Mouse (Mus musculus): ENCODE data around the gene Gsg1. TPM values are rescaled to one million over a fixed set of nuclear protein-coding genes. Genes with fewer than 3 reads are reported as not detected.

The Gsg1 gene
- total and polyA plus RNA-seq, 2 experiments from 2014 or later = 1.1 TPM; not detected in 1

GRCm38 (mm10) chr6:135278302-135278701, 24.2 kb upstream of the Gsg1 start:
- H3K27me3 ChIP-seq (ENCODE audit: control insufficient read depth, insufficient read depth, low read length) = no peaks in the 10 kb centered on the region
- DNase-seq (ENCODE audit: low spot score) (no peak), ATAC-seq (ENCODE audit: insufficient read depth, low read depth) (no peak)
- H3K4me2 ChIP-seq (ENCODE audit: low read depth, low read length) = no peak overlapping the region
- H3K9me3 ChIP-seq (replicated peaks; ENCODE audit: control insufficient read depth, low read length) = no peaks in the 10 kb centered on the region
- 85% methylated on average over 6 of the region's 6 CpGs for WGBS
- no peak overlapping the region for H3K9ac ChIP-seq (replicated peaks; ENCODE audit: low read depth, low read length)
- no peaks in the 10 kb centered on the region for H3K4me1 ChIP-seq (ENCODE audit: control insufficient read depth, insufficient read depth)
- TF ChIP-seq EP300 (IDR thresholded peaks at IDR 0.05; ENCODE audit: low read depth) (no peak), CTCF (IDR thresholded peaks at IDR 0.05; ENCODE audit: low read depth) (no peak)
- no peak overlapping the region for H3K4me3 ChIP-seq (ENCODE audit: low read depth, low read length)
- H3K36me3 ChIP-seq (replicated peaks; ENCODE audit: control insufficient read depth, insufficient read depth, low read length) = no peaks in the 10 kb centered on the region
- H3K27ac ChIP-seq (ENCODE audit: low read depth) = no peak overlapping the region

- H3K4me3 ChIP-seq (ENCODE audit: low read depth, low read length) = no peak overlapping the region
Observed at GRCm38 (mm10) chr6:135276474-135277295, 22.5 kb upstream of the Gsg1 start.

GRCm38 (mm10) chr6:135275231-135275630, 21.1 kb upstream of the Gsg1 start:
- TF ChIP-seq EP300 (IDR thresholded peaks at IDR 0.05; ENCODE audit: low read depth) (no peak), CTCF (IDR thresholded peaks at IDR 0.05; ENCODE audit: low read depth) (no peak)
- DNase-seq (ENCODE audit: low spot score) (no peak), ATAC-seq (ENCODE audit: insufficient read depth, low read depth) (no peak)
- Histone ChIP-seq H3K4me2 (ENCODE audit: low read depth, low read length) (no peak overlapping the region), H3K27me3 (ENCODE audit: control insufficient read depth, insufficient read depth, low read length) (no peaks in the 10 kb centered on the region), H3K4me1 (ENCODE audit: control insufficient read depth, insufficient read depth) (no peaks in the 10 kb centered on the region), H3K36me3 (replicated peaks; ENCODE audit: control insufficient read depth, insufficient read depth, low read length) (no peaks in the 10 kb centered on the region), H3K9me3 (replicated peaks; ENCODE audit: control insufficient read depth, low read length) (no peaks in the 10 kb centered on the region), H3K9ac (replicated peaks; ENCODE audit: low read depth, low read length) (no peak overlapping the region), H3K4me3 (ENCODE audit: low read depth, low read length) (no peak overlapping the region), H3K27ac (ENCODE audit: low read depth) (no peak overlapping the region)
- WGBS = 49% methylated on average over 4 of the region's 4 CpGs

More at GRCm38 (mm10) chr6:135276474-135277295, 22.5 kb upstream of the Gsg1 start:
- Histone ChIP-seq H3K36me3 (replicated peaks; ENCODE audit: control insufficient read depth, insufficient read depth, low read length) (no peaks in the 10 kb centered on the region), H3K4me2 (ENCODE audit: low read depth, low read length) (no peak overlapping the region), H3K27me3 (ENCODE audit: control insufficient read depth, insufficient read depth, low read length) (no peaks in the 10 kb centered on the region), H3K4me1 (ENCODE audit: control insufficient read depth, insufficient read depth) (no peaks in the 10 kb centered on the region), H3K9ac (replicated peaks; ENCODE audit: low read depth, low read length) (no peak overlapping the region), H3K27ac (ENCODE audit: low read depth) (no peak overlapping the region), H3K9me3 (replicated peaks; ENCODE audit: control insufficient read depth, low read length) (no peaks in the 10 kb centered on the region)
- 54% methylated on average over 6 of the region's 6 CpGs for WGBS
- DNase-seq (ENCODE audit: low spot score) = no peak
- ATAC-seq (ENCODE audit: insufficient read depth, low read depth) = no peak
- TF ChIP-seq CTCF (IDR thresholded peaks at IDR 0.05; ENCODE audit: low read depth) (no peak), EP300 (IDR thresholded peaks at IDR 0.05; ENCODE audit: low read depth) (no peak)

GRCm38 (mm10) chr6:135273066-135273465, 18.9 kb upstream of the Gsg1 start:
- Histone ChIP-seq H3K4me1 (ENCODE audit: control insufficient read depth, insufficient read depth) (no peaks in the 10 kb centered on the region), H3K27ac (ENCODE audit: low read depth) (no peak overlapping the region), H3K36me3 (replicated peaks; ENCODE audit: control insufficient read depth, insufficient read depth, low read length) (no peaks in the 10 kb centered on the region), H3K9me3 (replicated peaks; ENCODE audit: control insufficient read depth, low read length) (no peaks in the 10 kb centered on the region), H3K27me3 (ENCODE audit: control insufficient read depth, insufficient read depth, low read length) (no peaks in the 10 kb centered on the region), H3K9ac (replicated peaks; ENCODE audit: low read depth, low read length) (no peak overlapping the region), H3K4me2 (ENCODE audit: low read depth, low read length) (no peak overlapping the region), H3K4me3 (ENCODE audit: low read depth, low read length) (no peak overlapping the region)
- ATAC-seq (ENCODE audit: insufficient read depth, low read depth) (no peak), DNase-seq (ENCODE audit: low spot score) (no peak)
- 80% methylated on average over 6 of the region's 6 CpGs for WGBS
- TF ChIP-seq CTCF (IDR thresholded peaks at IDR 0.05; ENCODE audit: low read depth) (no peak), EP300 (IDR thresholded peaks at IDR 0.05; ENCODE audit: low read depth) (no peak)

- no peaks in the 10 kb centered on the region for H3K27me3 ChIP-seq (ENCODE audit: control insufficient read depth, insufficient read depth, low read length)
- no peak overlapping the region for H3K4me3 ChIP-seq (ENCODE audit: low read depth, low read length)
- DNase-seq (ENCODE audit: low spot score) = no peak
- H3K9ac ChIP-seq (replicated peaks; ENCODE audit: low read depth, low read length) = no peak overlapping the region
- H3K4me2 ChIP-seq (ENCODE audit: low read depth, low read length) = no peak overlapping the region
- TF ChIP-seq EP300 (IDR thresholded peaks at IDR 0.05; ENCODE audit: low read depth) = no peak
- no peak for TF ChIP-seq CTCF (IDR thresholded peaks at IDR 0.05; ENCODE audit: low read depth)
- H3K4me1 ChIP-seq (ENCODE audit: control insufficient read depth, insufficient read depth) = no peaks in the 10 kb centered on the region
- ATAC-seq (ENCODE audit: insufficient read depth, low read depth) = no peak
- H3K9me3 ChIP-seq (replicated peaks; ENCODE audit: control insufficient read depth, low read length) = no peaks in the 10 kb centered on the region
- H3K36me3 ChIP-seq (replicated peaks; ENCODE audit: control insufficient read depth, insufficient read depth, low read length) = no peaks in the 10 kb centered on the region
- WGBS = 61% methylated on average over 2 of the region's 2 CpGs
- H3K27ac ChIP-seq (ENCODE audit: low read depth) = no peak overlapping the region
Observed at GRCm38 (mm10) chr6:135271761-135272160, 17.6 kb upstream of the Gsg1 start.

- WGBS = 77% methylated on average over 6 of the region's 6 CpGs
Observed at GRCm38 (mm10) chr6:135269626-135270025, 15.5 kb upstream of the Gsg1 start.

More at GRCm38 (mm10) chr6:135269626-135270025, 15.5 kb upstream of the Gsg1 start:
- H3K9me3 ChIP-seq (replicated peaks; ENCODE audit: control insufficient read depth, low read length) = no peaks in the 10 kb centered on the region
- no peak overlapping the region for H3K4me3 ChIP-seq (ENCODE audit: low read depth, low read length)
- DNase-seq (ENCODE audit: low spot score) = no peak
- no peak overlapping the region for H3K4me2 ChIP-seq (ENCODE audit: low read depth, low read length)
- no peaks in the 10 kb centered on the region for H3K36me3 ChIP-seq (replicated peaks; ENCODE audit: control insufficient read depth, insufficient read depth, low read length)
- ATAC-seq (ENCODE audit: insufficient read depth, low read depth) = no peak
- H3K27ac ChIP-seq (ENCODE audit: low read depth) = no peak overlapping the region
- no peak for TF ChIP-seq CTCF (IDR thresholded peaks at IDR 0.05; ENCODE audit: low read depth)
- no peak for TF ChIP-seq EP300 (IDR thresholded peaks at IDR 0.05; ENCODE audit: low read depth)
- H3K4me1 ChIP-seq (ENCODE audit: control insufficient read depth, insufficient read depth) = no peaks in the 10 kb centered on the region
- H3K9ac ChIP-seq (replicated peaks; ENCODE audit: low read depth, low read length) = no peak overlapping the region
- H3K27me3 ChIP-seq (ENCODE audit: control insufficient read depth, insufficient read depth, low read length) = no peaks in the 10 kb centered on the region

Measured in heart, postnatal 0 days (tissue).